Mouse (Mus musculus) adrenal gland, postnatal 4 days (tissue): ENCODE results near the gene Unc13d. TPM values are rescaled to one million over a fixed set of nuclear protein-coding genes. Genes with fewer than 3 reads are reported as not detected.
"Not testable (repeated sequence)": the region's sequence is repeated elsewhere in the genome, so short reads cannot be mapped to it uniquely, and the experiment has no call there.

Experiments
- DNase-seq, 2 experiments: peaks; one replicate each; pipeline ENCODE4 v3.0.0; 2021 to 2022; ENCODE audit warnings: low spot score in 2 of 2, mixed read lengths in 2 of 2
- total RNA-seq, 2 experiments: library from RNA; stranded (reverse); gene quantifications; 2 replicates each; pipeline ENCODE4 v1.2.3; 2021

Gene Unc13d
- total RNA-seq, 2 experiments from 2014 or later, result 1.1 to 2.4 TPM

DNA sequence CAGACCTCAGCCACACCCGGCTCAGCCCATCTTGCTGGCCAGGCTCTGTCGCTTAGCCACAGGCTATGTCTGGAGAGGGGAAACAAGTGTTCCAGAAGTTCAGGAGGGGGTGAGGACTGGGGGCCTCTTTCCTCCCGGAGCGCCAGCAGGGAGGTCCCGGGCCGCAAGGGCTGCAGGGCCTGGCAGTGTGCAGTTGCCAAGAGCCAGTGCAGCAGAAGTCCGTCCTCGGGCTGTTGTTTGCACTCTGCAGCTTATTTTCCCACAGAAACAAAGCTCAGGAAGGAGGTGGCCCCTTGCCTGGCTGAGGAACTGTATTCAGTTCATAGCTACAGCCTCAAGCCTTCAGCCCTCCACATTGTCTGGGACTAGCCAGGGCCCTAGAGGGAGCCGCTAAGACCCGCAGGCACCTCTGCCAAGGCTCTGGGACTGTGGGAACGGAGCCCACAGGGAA is 24.2 kb upstream of the Unc13d start:
- no peak for DNase-seq

DNA sequence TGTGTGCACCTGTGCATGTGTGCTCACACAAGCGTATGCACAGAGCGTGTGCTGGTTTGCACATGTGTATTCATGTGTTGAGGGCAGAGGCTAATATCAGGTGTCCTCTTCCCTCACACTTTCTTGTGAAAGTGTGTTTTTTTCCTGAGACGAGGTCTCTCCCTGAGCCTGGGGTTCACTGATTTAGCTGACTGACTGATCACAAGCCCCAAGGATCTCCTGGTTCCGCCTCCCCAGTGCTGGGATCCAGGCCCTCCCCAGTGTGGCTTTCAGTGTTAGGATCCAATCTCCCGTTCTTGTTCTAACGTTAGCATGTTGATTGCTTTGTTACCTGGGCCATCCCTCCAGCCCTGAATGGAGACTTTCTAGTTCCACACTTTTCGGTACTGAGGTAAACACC is 23.1 kb upstream of the Unc13d start:
- no peak for DNase-seq

DNA sequence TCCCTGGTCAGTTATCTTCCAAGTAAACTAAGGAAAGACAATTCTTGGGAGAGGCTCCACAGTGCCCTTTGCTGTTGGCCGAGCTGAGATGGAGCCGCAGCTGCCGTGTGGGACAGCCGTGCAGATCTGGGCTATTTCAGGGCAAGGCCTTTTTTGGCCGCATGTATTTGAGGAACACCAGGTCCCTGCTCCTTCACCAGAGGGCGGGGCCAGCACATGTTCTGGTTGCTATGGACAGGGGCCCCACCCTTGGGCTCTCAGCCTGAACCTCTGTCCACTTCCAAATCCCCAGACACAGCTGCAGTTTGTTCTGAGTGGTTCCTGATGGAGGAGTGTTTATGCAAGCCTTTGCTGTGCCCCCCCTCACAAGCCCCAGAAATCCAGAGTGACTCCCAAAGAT is 22.6 kb upstream of the Unc13d start:
- DNase-seq, result no peak

DNA sequence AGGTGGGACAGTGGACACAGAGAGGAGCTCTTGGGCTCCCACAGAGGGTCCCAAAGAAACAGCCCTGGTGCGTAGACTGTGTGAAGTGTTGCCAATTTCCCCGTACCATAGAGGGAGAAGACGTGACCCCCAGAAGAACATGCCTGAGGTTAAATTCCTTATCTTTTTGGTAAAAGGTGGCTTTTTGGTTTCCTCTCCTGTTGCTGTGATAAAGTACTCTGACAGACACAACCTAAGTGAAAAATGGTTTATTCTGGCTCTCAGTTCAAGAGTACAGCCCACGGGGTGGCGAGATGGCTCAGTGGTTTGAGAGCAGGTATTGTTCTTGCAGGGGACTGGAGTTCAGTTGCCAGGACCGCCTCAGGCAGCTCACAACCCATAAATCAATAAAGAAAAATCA is 21.7 kb upstream of the Unc13d start:
- DNase-seq, result no peak

DNA sequence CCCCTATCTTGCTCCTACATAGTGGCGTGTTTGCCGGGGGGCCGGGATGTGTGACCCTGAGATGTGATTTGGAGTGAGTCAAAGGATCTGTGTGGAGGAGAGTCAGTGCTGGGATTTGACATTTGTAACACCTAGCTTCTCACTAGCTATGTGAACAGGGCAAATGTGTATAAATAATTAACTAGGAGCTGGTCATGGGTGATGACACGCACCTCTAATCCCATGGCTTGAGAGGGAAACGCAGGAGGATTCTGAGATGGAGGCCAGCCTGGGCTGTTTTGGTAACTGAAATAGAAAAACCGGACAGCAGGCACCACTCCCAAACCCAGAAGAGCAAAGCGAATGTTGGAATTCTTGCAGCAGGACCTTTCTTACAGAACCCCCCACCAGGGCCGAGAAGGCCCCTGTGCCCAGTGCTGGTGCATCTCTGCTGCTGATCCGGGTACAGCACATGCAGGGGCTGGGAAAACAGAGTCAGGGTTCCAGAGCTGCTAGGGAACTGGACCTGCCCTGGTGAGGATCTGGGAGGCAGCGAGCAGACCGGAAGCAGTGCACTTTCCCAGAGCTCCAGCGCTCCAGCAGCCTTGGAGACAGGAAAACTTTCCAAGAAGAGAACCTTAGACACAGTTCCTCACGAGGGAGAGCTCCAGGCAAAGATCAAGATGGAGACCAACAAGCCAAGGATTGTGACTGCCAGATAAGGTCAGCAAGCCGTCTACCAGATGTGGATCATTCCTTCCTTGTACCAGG is 21.1 kb upstream of the Unc13d start:
- DNase-seq, result no peak

DNA sequence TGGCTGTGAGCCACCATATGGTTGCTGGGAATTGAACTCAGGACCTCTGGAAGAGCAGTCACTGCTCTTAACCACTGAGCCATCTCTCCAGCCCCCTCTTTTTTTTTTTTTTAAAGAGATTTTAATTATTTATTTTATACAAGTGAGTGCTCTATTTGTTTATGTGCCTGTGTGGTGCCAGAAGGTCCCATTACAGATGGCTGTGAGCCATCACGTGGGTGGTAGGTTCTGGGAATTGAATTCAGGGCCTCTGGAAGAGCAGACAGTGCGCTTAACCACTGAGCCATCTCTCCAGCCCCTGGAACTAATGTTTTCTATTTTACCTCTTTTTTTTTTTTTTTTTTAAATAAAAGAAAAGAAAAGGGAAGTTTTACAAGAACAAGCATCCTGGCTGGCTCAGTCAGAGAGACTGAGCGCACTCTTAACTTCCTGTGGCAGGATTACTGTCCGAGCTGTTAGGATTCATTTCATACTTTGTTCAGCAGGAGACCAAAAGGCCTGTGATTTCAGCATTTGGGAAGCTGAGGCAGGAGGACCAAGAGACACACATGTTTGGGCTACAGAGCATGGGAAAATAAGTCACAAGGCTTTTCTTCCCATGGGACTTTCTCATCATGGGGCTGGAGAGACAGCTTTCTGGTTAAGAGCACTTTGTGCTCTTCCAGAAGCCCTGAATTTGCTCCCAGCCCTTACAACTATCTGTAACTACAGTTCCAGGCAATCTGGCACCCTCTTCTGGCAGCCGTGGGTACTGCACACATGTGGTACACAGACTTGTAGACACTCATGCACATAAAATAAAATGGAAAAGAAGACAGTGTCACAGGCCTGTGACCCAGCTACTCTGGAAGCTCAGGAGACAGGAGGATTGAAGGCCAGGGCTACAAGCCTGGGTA is 18.7 kb upstream of the Unc13d start:
- DNase-seq, result no peak

DNA sequence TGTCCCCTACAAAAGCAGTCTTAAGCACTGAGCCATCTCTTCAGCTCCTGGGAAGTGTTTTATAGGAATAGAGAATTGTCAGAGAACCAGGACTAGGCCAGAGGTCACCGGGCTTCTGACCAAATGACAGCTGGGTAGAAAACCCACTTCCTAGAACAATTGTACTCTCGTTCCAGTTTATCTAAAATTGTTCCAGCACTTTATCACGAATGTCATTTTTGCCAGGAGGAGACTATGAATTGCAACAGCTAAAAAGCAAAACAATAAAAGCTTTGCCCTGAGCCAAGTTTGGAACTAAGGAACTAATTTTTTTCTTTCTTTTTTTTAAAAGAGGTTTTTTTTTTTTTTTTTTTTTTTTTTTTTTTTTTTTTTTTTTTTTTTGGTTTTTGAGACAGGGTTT is 17.8 kb upstream of the Unc13d start:
- no peak for DNase-seq

DNA sequence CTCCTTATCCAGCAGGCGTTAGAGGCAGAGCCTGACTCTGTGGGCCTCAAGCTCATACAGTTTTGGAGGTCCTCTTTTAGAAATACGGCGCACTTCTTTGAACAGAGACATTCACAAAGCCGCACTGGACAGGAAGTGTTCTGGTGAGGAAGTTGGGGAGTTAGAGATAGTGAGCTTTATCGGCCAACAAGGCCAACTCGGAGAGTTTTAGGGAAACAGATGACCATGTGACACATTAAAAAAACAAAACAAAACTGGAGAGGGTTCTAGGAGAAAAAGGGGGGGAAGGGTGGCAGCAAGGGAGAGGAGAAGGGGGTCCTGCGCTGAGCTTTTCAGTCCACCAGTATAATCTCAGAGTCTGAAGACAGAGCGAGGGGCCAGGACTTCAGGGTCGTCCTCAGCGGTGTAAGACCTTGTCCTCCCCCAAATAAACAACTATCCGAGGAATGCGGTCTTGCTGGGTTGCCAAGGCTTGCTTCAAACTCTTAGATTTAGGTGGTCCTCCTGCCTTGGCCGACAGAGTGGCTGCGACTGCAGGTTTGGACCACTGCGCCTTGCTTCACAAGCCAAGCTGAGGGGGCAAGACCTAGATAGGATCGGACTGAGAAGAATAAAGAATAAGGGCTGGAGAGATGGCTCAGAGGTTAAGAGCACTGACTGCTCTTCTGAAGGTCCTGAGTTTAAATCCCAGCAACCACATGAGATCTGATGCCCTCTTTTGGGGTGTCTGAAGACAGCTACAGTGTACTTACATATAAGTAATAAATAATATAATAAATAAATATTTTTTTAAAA is 16.2 kb upstream of the Unc13d start:
- DNase-seq, result no peak

DNA sequence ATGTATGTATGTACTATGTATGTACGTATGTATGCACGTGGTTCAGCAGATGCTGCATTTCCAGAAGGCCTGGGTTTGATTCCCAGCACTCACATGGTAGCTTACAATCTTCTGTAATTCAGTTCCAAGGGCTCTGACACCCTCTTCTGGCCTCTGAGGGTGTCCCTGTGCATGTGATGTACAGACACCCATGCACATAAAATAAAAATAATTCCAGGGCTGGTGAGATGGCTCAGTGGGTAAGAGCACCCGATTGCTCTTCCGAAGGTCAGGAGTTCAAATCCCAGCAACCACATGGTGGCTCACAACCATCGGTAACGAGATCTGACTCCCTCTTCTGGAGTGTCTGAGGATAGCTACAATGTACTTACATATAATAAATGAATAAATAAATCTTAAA is 15.2 kb upstream of the Unc13d start:
- DNase-seq, result not testable (repeated sequence)

DNA sequence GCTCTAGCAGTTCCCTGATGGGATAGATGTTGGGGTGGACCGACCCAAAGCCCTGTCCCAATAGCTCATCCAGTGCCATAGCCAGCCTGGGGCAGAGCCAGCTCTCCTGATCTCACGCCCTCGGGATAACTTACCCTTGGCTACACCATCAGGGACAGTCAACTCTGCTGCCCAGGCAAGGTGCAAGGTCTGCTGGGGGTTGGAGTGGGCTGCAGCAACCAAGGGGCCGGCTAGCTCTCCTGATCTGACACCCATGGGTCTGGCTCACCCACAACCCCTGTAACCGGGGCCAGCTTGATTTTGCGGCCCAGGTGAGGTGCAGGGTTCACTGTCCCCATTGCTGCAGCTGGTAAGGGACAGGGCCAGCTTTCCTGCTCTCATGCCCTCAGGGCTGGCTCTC is 13.8 kb upstream of the Unc13d start:
- DNase-seq, result no peak

DNA sequence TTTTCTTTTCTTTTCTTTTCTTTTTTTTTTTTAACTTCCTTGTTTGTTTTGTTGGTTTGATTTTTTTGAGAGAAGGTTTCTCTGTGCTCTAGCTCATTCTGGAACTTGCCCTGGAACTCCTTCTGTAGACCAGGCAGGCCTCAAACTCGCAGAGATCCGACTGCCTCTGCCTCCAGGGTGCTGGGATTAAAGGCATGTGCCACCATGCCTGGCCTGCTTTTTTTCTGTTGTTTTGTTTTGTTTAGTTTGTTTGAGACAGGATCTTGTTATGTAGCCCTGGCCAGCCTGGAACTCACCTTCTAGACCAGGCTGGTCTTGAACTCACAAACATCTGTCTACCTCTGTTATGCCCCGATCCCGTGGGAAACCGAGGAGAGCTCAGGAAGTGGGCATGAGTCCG is 11.8 kb upstream of the Unc13d start:
- DNase-seq, result no peak

DNA sequence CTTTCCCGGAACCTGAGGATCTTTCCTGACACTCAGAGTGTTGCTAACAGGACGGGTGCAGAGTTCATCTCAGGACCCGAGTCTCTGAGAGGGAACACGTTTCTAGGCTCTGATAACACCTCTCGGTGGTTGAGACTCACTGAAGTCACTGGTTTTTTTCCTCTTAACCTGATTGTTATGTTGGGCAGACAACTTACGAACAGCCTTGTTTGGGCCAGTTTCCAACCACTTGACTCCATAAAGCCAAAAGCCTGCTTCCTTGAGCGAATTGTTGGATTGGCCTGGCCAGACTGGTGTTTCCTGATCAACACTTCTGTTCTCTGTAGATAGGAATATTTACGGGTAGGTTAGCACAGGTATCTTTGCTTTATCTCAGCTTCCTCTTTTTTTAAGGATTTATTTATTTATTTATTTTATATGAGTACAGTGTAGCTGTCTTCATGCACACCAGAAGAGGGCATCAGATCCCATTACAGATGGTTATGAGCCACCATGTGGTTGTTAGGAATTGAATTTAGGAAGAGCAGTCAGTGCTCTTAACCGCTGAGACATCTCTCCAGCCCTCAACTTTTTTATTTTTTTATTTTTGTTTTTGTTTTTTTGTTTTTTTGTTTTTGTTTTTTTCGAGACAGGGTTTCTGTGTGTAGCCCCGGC is 11.1 kb upstream of the Unc13d start:
- DNase-seq, result no peak

DNA sequence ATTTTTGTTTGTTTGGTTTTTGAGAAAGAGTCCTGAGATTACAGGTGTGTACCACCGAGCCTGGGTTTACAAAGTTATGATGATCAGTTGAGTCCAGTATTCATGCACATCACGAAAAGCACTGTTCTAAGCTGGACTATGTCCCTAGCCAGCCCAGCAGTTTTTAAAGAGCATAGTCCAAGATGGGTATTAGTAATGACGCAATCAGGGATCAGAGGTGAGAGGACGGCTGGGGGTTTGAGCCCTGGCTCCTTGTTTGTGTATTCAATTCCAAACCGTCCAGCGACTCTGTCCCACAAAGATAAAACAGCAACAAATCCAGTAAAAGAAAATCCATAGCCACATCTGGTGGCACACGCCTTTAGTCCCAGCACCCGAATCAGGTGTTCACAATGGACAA is 10.4 kb upstream of the Unc13d start:
- no peak for DNase-seq

DNA sequence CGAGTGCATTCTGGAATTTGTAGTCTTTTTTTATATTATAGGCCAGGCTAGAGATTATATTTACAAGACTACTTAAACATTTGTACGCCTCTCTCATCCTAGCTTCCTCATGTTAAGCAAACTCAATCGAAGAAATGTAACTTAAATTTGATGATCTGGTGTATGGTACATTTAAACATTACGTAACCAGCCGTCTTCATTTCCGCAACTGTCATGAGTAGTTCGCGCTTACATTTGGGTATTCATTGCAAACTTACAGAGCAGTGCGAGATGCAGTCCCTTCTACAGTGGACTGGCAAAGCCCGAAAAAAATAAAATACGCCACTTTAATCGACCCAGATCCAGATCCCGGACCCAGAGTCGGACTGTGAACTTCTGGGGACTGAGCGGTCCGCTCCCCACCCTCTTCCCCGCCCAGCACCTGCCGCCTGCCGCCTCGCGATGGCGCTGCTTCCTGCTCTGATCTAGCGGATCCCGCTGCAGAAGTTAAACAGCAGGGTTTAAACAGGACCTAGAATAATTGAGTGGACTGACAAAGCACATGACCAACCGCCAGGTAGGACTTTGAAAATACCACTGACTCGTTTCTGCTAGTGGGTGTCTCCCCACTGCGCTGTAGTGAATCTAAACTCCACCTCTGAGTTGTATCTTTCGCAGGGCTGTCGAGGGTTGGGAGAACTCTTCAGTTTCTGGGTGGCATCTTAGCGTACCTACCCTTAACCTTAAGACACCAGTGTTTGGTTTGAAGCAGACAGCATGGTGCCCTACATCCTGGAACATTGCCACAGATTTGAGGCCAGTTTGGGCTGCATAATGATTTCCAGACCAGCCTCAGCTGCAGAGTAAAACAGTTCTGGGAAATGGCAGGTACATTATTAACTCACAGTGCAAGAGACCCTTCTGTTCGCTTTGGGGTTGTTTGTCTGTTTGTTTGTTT is 9.7 kb upstream of the Unc13d start:
- peak; percentile 69 to 75 for DNase-seq

DNA sequence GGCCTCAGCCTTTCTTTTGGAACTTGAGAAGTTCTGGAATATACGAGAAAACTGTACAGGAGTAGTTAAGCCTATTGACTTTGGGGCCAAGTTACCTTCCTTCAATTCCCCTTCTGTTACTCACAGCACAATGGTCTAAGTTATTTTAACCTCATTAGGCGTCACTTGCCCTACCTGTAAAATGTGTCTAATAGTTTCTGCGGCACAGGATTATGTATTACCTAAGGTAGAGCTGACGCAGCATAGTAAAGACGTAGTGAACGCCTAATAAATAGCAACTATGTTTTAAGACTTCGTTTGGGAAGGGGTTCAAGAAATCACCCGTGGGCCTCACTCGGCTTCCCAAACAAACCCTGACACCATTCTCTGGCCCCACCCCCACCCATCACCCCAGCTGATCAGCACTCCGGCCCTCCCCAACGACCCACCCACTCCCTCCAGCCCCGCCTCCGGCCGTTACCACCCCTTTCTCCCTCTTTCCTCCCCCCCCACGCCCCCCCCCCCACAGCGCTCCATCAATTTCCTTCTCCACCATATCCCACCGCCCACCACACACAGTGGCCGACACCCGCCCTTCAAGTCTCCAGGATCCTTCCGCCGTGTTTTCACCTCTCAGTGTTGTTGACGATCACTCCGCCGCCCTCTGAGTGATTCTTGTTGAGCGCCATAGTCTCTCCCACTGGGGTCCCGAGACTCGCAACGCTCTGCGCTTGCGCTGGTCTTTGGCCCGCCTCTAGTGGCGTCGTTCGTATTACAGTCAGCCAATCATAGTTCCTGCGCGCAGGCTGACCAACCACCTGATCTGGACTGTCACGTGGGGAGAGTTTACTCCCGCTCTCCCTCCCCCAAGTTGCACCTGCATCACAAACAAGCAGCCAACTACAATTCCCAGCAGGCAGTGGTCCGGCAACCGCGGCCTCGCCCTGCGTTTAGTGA is 8.8 kb upstream of the Unc13d start, which contains the start of gene Wbp2:
Gene Wbp2 (minus strand): TSS at position 738 of the 936 bp plus-strand sequence.
- DNase-seq, result peak; percentile 83 to 92

DNA sequence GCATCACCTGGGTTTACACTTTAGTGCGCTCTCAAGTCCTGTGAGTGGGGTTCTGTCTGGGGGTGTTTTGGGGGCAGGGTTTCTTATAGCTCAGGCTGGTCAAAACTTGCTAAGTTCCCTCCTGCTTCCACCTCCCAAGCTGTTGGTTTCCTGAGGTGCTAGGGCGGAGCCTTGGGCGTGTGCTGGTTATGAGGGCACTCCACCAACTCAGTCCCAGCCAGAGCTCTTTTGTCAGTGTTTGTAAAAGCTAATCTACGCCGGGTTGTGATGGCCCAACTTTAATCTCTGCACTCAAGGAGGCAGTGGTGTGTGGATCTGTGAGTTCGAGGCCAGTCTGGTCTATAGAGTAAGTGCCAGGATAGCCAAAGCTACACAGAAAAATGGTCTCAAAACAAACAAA is 6.4 kb upstream of the Unc13d start:
- no peak for DNase-seq

DNA sequence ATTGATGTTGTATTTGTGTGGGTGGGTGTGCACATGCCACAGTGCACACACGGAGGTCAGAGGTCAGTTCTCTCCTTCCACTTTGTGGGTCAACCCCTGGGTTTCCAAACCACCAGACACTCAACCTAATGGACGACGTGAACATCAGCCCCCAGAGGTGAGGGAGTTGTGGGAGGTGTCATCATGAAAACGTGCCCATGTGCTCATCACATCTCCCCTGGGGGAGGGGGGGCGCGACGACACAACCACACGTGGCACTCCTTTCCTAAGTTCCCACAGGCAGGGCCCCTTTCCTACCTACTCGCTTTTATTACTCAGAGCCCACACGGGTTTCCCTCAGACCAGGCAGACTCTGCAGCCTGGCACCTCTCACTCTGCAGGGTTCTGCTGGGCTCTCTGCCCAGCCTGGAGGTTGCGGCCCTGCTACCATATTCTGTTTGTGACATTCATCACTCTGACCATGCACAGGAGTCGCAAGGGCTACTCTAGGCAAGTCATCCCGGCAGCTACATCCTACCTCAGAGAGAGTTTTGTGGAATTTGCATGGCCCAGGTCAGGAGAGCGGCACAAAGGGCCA is 5.4 kb upstream of the Unc13d start:
- no peak for DNase-seq

DNA sequence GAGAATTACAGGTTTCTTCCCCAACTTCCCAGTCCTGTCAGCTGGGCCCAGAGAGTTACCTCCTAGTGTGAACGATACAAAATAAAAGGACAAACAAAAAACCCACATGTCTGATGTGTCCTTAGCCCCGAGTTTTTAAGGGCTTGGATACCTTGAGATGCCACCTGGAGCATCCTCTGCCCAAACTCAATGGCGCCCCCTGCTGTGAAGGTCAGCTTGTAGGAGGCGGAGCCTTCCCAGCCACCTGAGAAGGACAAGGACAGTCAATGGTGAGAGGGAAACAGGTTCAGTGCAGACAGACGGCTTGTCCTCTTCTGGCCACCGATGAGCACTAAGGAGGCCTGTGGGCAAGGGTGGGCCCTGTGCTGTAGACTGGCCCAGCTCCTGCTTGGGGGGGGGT is 3.3 kb upstream of the Unc13d start:
- DNase-seq, result no peak
